In genomic region chr14:118474226-118475099, GRCm38 (mm10) we compare ENCODE assay signal across 10 mouse cellular contexts.
DNase-seq lines count a peak whose midpoint lies in the region; ATAC-seq and TF ChIP-seq lines count a peak whose summit lies in the region.
"Had no signal": no experiment of that assay in that cellular context is flagged by ENCODE, and none has a peak within 500 bp of the region (broad histone marks: within the 10 kb centered on the region; RNA-seq: fewer than 3 reads in every experiment).

No protein-coding gene starts in this region.

- H3K27me3 ChIP-seq in heart, embryonic 12.5 days (replicated peaks) = peaks cover 41% of the 10 kb centered on the region
- H3K27me3 ChIP-seq in E14TG2a.4 (ENCODE audit: insufficient read depth, low read length) = peaks cover 17% of the 10 kb centered on the region
- peaks cover 48% of the 10 kb centered on the region for H3K27me3 ChIP-seq in forebrain, embryonic 10.5 days (ENCODE audit: poor library complexity, severe bottlenecking)
- no peaks in the 10 kb centered on the region; the same call in none of the 2 replicates for H3K27me3 ChIP-seq in small intestine, adult 2 months (ENCODE audit: control insufficient read depth, insufficient read depth, low read length)

- H3K27ac ChIP-seq in heart, embryonic 12.5 days (ENCODE audit: poor library complexity, severe bottlenecking) = no peak overlapping the region
- peak overlapping the region; percentile 84 for H3K27ac ChIP-seq in forebrain, embryonic 10.5 days
- no peak overlapping the region for H3K27ac ChIP-seq in small intestine, adult 2 months (ENCODE audit: insufficient read depth, low read depth, low read length)
- H3K27ac ChIP-seq: liver, embryonic 14.5 days had no signal

- no peak for DNase-seq in heart, postnatal 4 days
- no peak for DNase-seq in forebrain, embryonic 10.5 days (ENCODE audit: extremely low spot score, low spot score)
- DNase-seq in layer of hippocampus, postnatal 10 days (ENCODE audit: low spot score in 2 of 2) = peak; percentile 22 to 26
- DNase-seq in adrenal gland, adult 2 months = no peak
- no peak for DNase-seq in spleen, postnatal 10 days (ENCODE audit: low spot score in 2 of 2)

- peak overlapping the region; percentile 60 for H3K4me3 ChIP-seq in heart, embryonic 12.5 days
- H3K4me3 ChIP-seq in E14TG2a.4 (replicated peaks; ENCODE audit: low read length) = peak overlapping the region; percentile 75
- peak overlapping the region; percentile 65 for H3K4me3 ChIP-seq in forebrain, embryonic 10.5 days
- peak overlapping the region; percentile 38; the same call in 1 of the 2 replicates for H3K4me3 ChIP-seq in small intestine, adult 2 months (ENCODE audit: low read depth, low read length)

- H3K4me1 ChIP-seq in heart, embryonic 12.5 days (replicated peaks) = peaks cover 6% of the 10 kb centered on the region
- peaks cover 29% of the 10 kb centered on the region for H3K4me1 ChIP-seq in E14TG2a.4 (replicated peaks; ENCODE audit: low read depth, low read length)
- peaks cover 28% of the 10 kb centered on the region for H3K4me1 ChIP-seq in forebrain, embryonic 10.5 days
- no peaks in the 10 kb centered on the region for H3K4me1 ChIP-seq in small intestine, adult 2 months (ENCODE audit: control insufficient read depth, insufficient read depth, insufficient read length, low read length)

- H3K36me3 ChIP-seq in heart, embryonic 12.5 days = no peaks in the 10 kb centered on the region
- H3K36me3 ChIP-seq in E14TG2a.4 (ENCODE audit: insufficient read depth, low read length) = no peaks in the 10 kb centered on the region
- H3K36me3 ChIP-seq in forebrain, embryonic 10.5 days (replicated peaks) = no peaks in the 10 kb centered on the region
- H3K36me3 ChIP-seq in small intestine, adult 2 months (ENCODE audit: control insufficient read depth, insufficient read depth, low read length) = no peaks in the 10 kb centered on the region
- H3K36me3 ChIP-seq: G1E had no signal

- TF ChIP-seq POLR2A in small intestine, adult 2 months (IDR thresholded peaks at IDR 0.05; ENCODE audit: low read depth, low read length) = no peak

- peak overlapping the region; percentile 95 for H3K4me2 ChIP-seq in heart, embryonic 12.5 days

- no peak for TF ChIP-seq CTCF in E14TG2a.4 (conservative IDR thresholded peaks at IDR 0.05; ENCODE audit: low read length)
- no peak for TF ChIP-seq CTCF in small intestine, adult 2 months (IDR thresholded peaks at IDR 0.05; ENCODE audit: extremely low read depth, insufficient read length, insufficient replicate concordance, low read depth, low read length)

- peak overlapping the region; percentile 56 for H3K9ac ChIP-seq in heart, embryonic 12.5 days
- H3K9ac ChIP-seq: liver, embryonic 14.5 days had no signal

- no peak for ATAC-seq in heart, embryonic 12.5 days (ENCODE audit: insufficient number of reproducible peaks, low FRiP score)

- 18% methylated on average over 26 of the region's 26 CpGs for WGBS in heart, embryonic 12.5 days
- WGBS in forebrain, embryonic 10.5 days = 17% methylated on average over 26 of the region's 26 CpGs
- 17% methylated on average over 26 of the region's 26 CpGs for WGBS in small intestine, adult 2 months

- H3K9me3 ChIP-seq in heart, embryonic 12.5 days (replicated peaks) = peaks cover 4% of the 10 kb centered on the region
- peaks cover 7% of the 10 kb centered on the region; the same call in 1 of the 2 replicates for H3K9me3 ChIP-seq in E14TG2a.4 (ENCODE audit: low read length)
- H3K9me3 ChIP-seq in forebrain, embryonic 10.5 days = peaks cover 4% of the 10 kb centered on the region; the same call in 1 of the 2 replicates

Comparison
In these comparisons a context has a peak if more than half of its experiments do, and no peak if none do; other contexts are left out.
1. DNase-seq: peak in layer of hippocampus, postnatal 10 days (2 of 2); none in heart, postnatal 4 days (single experiment), forebrain, embryonic 10.5 days (single experiment), adrenal gland, adult 2 months (single experiment) and spleen, postnatal 10 days (0 of 2).
2. Peak in every context shown above with its lines, with median percentiles within 50 percentile points of each other: H3K4me3 ChIP-seq.